Mouse (Mus musculus) midbrain, embryonic 14.5 days (tissue): Measurements from ENCODE around the gene Tmem198. TPM values are rescaled to one million over a fixed set of nuclear protein-coding genes. Genes with fewer than 3 reads are reported as not detected.

Experiments used
- ATAC-seq: fragments of 200-750 bp; cut with Nextera tagmentation; 2 replicates; pipeline ENCODE4 v1.8.0; 2017; ENCODE audit warnings: moderate number of reproducible peaks, moderate library complexity; ENCODE audit not compliant: low FRiP score, low TSS enrichment
- DNase-seq: peaks from one replicate; pipeline ENCODE4 v3.0.0-alpha.2; 2015
- H3K27ac ChIP-seq: fragments of 300-500 bp; sonication (generic); replicated peaks from 2 replicates; pipeline ENCODE4 v1.5.1; 2014; ENCODE audit warnings: mild to moderate bottlenecking, low read depth, low read length, moderate library complexity
- H3K27me3 ChIP-seq: fragments of 300-500 bp; sonication (generic); 2 replicates; pipeline ENCODE4 v1.6.1; 2014; ENCODE audit warnings: low read length, control low read depth, mixed read lengths; ENCODE audit not compliant: control insufficient read depth, insufficient read depth
- H3K36me3 ChIP-seq: fragments of 300-500 bp; sonication (generic); 2 replicates; pipeline ENCODE4 v1.6.1; 2014; ENCODE audit warnings: low read length, control low read depth; ENCODE audit not compliant: control insufficient read depth, insufficient read depth
- H3K4me1 ChIP-seq: fragments of 300-500 bp; sonication (generic); 2 replicates; pipeline ENCODE4 v1.6.1; 2014; ENCODE audit warnings: mild to moderate bottlenecking, antibody characterized with exemption, low read length, control low read depth; ENCODE audit not compliant: control insufficient read depth, insufficient read depth
- H3K4me2 ChIP-seq: fragments of 300-500 bp; sonication (generic); 2 replicates; pipeline ENCODE4 v1.6.1; 2014; ENCODE audit warnings: mild to moderate bottlenecking, low read length, moderate library complexity
- H3K4me3 ChIP-seq: fragments of 300-500 bp; sonication (generic); replicated peaks from 2 replicates; pipeline ENCODE4 v1.5.1; 2014; ENCODE audit warnings: low read depth, low read length
- H3K9ac ChIP-seq: fragments of 300-500 bp; sonication (generic); replicated peaks from 2 replicates; pipeline ENCODE4 v1.6.1; 2014; ENCODE audit warnings: mild to moderate bottlenecking, low read length, moderate library complexity
- H3K9me3 ChIP-seq: fragments of 300-500 bp; sonication (generic); 2 replicates; pipeline ENCODE4 v1.6.1; 2016; ENCODE audit warnings: low read length, control low read depth, mixed read lengths; ENCODE audit not compliant: control insufficient read depth
- WGBS: fragments of 180-500 bp; shearing (Covaris S2); extraction: QIAGEN DNeasy Blood & Tissue Kit; methylation state at CpG from one replicate; pipeline ENCODE4 v1.1.7; 2014; 5-methylcytosine and 5-hydroxymethylcytosine counted together
- polyA plus RNA-seq: library from polyadenylated mRNA; unstranded; fragments of >200 nt; fragmentation: Nextera tagmentation; extraction: Ambion mirVana; gene quantifications from 2 replicates; pipeline ENCODE4 v1.2.1, GENCODE M21; 2014

Tmem198 gene
- polyA plus RNA-seq, 1 experiment from 2014 or later, result 42.9 TPM

DNA sequence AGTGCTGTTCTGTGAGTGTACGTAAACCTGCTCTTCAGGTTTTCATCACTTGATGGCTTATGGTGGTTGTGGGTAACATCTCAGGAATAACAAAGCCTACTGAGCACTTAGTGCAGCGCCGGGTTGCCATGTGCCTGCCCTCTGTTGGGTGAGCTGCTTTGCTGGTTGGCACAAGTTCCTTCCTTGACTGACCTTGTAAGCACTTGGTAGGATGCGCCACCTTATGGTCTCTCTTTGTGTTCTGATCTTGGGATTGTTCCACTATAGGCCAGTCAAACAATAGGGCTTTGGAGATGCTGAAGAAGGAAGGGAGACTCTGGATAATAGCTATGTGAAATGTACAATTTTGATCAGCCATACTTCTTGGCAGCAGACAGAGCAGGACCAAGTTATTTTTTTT is 51.2 kb downstream of the Tmem198 start:
- no peak for ATAC-seq
- Histone ChIP-seq H3K4me3 (no peak overlapping the region), H3K4me2 (no peak overlapping the region), H3K9me3 (no peaks in the 10 kb centered on the region), H3K27me3 (no peaks in the 10 kb centered on the region), H3K4me1 (no peaks in the 10 kb centered on the region), H3K36me3 (peaks cover 88% of the 10 kb centered on the region), H3K9ac (no peak overlapping the region), H3K27ac (no peak overlapping the region)
- no peak for DNase-seq
- WGBS, result 81% methylated on average over 4 of the region's 4 CpGs

DNA sequence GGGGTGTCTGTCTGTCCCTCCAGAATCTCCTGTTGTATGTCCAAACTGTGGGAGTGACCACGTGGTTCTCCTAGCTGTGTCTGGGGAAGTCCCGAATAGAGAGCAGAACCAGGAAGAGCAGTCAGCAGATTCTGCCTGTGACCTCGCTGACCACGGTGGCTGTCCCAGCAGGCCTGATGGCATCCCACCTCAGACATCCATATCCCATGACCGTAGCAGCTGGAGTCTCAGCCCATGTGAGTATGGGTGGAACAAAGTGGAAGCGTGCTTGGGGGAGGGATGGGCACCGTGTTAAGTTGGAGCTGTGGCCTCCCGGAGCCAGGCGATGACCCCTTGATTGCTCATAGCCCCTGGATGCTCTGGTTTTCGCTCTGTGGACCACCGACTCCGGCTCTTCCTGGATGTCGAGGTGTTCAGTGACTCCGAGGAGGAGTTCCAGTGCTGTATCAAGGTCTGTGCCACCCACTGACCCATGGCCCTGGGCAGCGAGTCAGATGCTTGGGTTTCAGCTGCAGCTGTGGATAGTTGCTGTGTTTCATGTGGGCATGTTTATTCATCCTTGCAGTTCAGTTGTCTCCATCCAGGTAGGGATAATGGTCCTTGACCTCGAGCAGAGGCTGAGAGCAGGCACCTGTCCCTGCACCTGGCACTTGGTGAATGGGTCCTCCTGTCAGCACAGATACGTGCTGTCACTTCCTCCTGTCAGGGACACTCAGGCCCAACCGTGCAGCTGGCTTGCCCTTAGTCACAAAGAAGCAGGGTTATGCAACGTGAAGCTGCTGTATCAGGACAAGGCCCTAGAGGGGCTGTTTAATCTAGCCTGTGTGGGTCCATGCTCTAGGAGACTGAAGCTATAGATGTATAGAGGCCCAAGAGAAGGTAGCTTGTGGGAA is 53.2 kb downstream of the Tmem198 start:
- Histone ChIP-seq H3K36me3 (peaks cover 86% of the 10 kb centered on the region), H3K4me2 (no peak overlapping the region), H3K4me1 (no peaks in the 10 kb centered on the region), H3K27me3 (no peaks in the 10 kb centered on the region), H3K9ac (no peak overlapping the region), H3K27ac (no peak overlapping the region), H3K4me3 (no peak overlapping the region), H3K9me3 (no peaks in the 10 kb centered on the region)
- DNase-seq (no peak), ATAC-seq (no peak)
- 92% methylated on average over 19 of the region's 19 CpGs for WGBS

DNA sequence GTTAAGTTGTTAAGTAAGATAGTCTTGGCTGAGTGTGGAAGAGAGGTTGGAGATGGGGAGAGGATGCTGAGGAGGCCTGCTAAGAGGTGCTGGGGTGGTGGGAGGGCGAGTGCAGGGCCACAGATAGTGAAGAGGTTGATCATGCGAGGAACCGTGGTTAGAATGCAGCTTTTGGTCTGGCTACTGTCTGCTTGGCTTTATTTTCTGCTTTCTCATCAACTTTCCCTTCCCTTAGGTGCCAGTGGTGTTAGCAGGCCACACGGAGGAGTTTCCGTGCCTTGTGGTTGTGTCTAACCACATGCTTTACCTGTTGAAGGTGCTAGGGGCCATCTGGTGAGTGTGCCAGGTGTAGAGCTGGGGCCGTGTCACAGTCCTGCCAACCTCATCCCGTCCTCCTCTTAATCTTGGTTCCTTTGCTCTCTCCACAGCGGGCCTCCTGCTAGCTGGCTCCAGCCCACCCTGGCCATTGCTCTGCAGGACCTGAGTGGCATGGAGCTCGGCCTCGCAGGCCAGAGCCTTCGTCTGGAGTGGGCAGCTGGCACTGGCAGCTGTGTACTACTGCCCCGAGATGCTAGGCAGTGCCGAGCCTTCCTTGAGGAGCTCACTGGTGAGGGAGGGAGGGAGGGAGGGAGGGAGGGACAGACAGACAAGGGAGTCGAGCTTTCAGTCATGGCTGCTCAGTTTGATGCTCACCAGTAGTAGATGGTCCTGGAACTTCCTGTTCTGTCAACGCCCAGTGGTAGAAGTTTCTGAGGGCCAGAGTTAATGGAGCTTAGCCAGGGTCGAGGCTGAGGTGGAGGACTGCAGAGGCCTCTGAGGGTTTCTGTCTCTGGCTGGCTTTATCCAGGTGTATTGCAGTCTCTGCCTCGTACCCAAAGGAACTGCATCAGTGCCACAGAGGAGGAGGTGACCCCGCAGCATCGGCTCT is 54.3 kb downstream of the Tmem198 start:
- no peaks in the 10 kb centered on the region for H3K27me3 ChIP-seq
- H3K27ac ChIP-seq, result no peak overlapping the region
- 91% methylated on average over 19 of the region's 19 CpGs for WGBS
- no peak for DNase-seq
- H3K9ac ChIP-seq, result no peak overlapping the region
- H3K4me1 ChIP-seq, result no peaks in the 10 kb centered on the region
- H3K4me2 ChIP-seq, result no peak overlapping the region
- peaks cover 78% of the 10 kb centered on the region for H3K36me3 ChIP-seq
- H3K4me3 ChIP-seq, result no peak overlapping the region
- H3K9me3 ChIP-seq, result no peaks in the 10 kb centered on the region
- no peak for ATAC-seq

Other genes starting within 250 kb of the Tmem198 start
- gene A630095N17Rik, start 247.4 kb upstream of the Tmem198 start, polyA plus RNA-seq, result not detected in 2 replicates
- gene Dnajb2, start 243.1 kb upstream of the Tmem198 start, polyA plus RNA-seq, result 29.5 and 38.3 TPM in 2 replicates
- gene Ptprn, start 215.0 kb upstream of the Tmem198 start, polyA plus RNA-seq, result 16.6 and 19.3 TPM in 2 replicates
- gene Resp18, start 201.1 kb upstream of the Tmem198 start, polyA plus RNA-seq, result 116 and 164 TPM in 2 replicates
- gene Dnpep, start 161.5 kb upstream of the Tmem198 start, polyA plus RNA-seq, result 146 and 152 TPM in 2 replicates
- gene Des, start 119.2 kb upstream of the Tmem198 start, polyA plus RNA-seq, result 0.32 and 1.4 TPM in 2 replicates
- gene Speg, start 104.2 kb upstream of the Tmem198 start, polyA plus RNA-seq, result 15.6 and 19.4 TPM in 2 replicates
- 75.7 and 75.9 TPM in 2 replicates for gene Gmppa, start 43.6 kb upstream of the Tmem198 start, polyA plus RNA-seq
- 16.6 and 34.3 TPM in 2 replicates for gene Asic4, start 29.1 kb upstream of the Tmem198 start, polyA plus RNA-seq
- gene Chpf, start 225 bp upstream of the Tmem198 start, polyA plus RNA-seq, result 39.7 and 44.2 TPM in 2 replicates
- gene Obsl1, start 26.9 kb downstream of the Tmem198 start, polyA plus RNA-seq, result 22.0 and 24.1 TPM in 2 replicates
- 9.3 and 16.8 TPM in 2 replicates for gene Inha, start 27.5 kb downstream of the Tmem198 start, polyA plus RNA-seq
- 15.7 and 21.0 TPM in 2 replicates for gene Stk11ip, start 42.0 kb downstream of the Tmem198 start, polyA plus RNA-seq
- 31.5 and 41.0 TPM in 2 replicates for gene Slc4a3, start 66.7 kb downstream of the Tmem198 start, polyA plus RNA-seq